Mouse (Mus musculus): ENCODE data around the gene Kncn. TPM values are rescaled to one million over a fixed set of nuclear protein-coding genes. Genes with fewer than 3 reads are reported as not detected.

The Kncn gene
- total and polyA plus RNA-seq, 2 experiments from 2014 or later, result 0.11 to 0.25 TPM

DNA sequence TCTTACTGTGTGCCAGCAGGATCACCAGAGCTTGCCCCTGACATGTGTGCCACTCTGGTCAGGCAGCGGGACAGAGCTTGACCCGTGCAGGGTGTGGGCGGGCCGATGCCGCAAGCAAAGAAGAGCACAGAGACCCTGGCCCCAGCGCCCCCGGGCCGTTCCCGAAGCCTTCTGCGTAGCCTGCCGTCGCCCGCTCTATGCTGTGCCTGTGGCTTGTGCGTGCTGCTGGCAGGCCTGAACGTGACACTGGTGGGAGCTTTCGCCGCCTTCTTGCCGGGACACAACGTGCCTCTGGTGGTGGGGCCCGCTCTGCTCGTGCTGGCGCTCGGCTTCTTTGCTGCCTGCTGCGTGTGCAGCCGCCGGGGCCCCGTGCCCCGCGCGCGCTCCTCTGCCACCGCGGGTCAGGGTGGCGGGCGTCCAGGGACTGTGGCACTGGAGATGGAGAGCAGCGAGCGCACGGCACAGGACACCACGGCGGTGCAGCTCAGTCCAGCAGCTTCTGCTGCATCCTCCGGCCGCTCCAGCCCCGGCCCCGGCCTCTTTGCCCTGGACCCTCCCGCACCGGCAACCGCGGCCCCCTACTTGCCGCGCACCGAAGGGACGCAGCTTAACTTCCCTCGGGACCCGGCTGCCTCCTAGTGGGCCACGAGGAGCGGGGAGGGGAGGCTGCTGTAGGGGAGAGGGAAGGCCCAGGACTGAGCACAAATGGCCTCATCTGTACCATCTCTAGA, 13.9 kb downstream of the Kncn start:
- peak; percentile 55 for ATAC-seq (ENCODE audit: low FRiP score)
- peak; percentile 17 for DNase-seq (ENCODE audit: low spot score)
- Histone ChIP-seq H3K36me3 (ENCODE audit: insufficient read depth, low read length) (no peaks in the 10 kb centered on the region), H3K4me3 (ENCODE audit: low read depth, low read length) (peak overlapping the region; percentile 40), H3K27ac (ENCODE audit: low read depth, low read length) (no peak overlapping the region), H3K9me3 (ENCODE audit: low read length) (no peaks in the 10 kb centered on the region), H3K4me1 (ENCODE audit: insufficient read depth, low read length) (no peaks in the 10 kb centered on the region), H3K9ac (replicated peaks; ENCODE audit: low read length, poor library complexity, severe bottlenecking) (0 out of 2 replicates have a peak overlapping the region, but pooled peaks have one; percentile 24), H3K27me3 (ENCODE audit: insufficient read depth, low read length) (peaks cover 14% of the 10 kb centered on the region; the same call in 1 of the 2 replicates), H3K4me2 (ENCODE audit: low read depth, low read length, poor library complexity, severe bottlenecking) (peak overlapping the region; percentile 87)
- peak; percentile 60 for TF ChIP-seq CTCF (IDR thresholded peaks at IDR 0.05)
- WGBS, result 1% methylated on average over 56 of the region's 56 CpGs

DNA sequence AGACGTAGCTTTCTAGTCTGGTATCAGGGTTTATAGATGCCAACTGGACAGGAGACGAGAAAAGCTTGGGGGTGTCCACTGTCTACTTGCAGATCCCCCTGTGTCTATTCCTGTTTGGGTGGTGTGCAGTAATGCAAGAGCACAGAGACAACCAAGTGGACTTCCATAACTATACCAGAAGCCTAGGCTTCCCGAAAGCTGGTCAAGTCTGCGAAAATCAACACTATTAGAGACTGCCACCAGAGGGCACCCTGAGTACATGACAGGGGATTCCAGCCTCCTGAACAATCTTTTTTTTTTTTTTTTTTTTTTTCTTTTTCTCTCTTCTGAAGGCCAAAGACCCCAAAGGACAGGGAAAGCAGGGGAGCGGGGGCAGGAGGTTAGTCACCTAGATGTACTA, 18.6 kb downstream of the Kncn start:
- peaks cover 26% of the 10 kb centered on the region for H3K27me3 ChIP-seq (ENCODE audit: insufficient read depth, low read length)
- H3K4me1 ChIP-seq (ENCODE audit: insufficient read depth, low read length), result no peaks in the 10 kb centered on the region
- no peak overlapping the region for H3K4me2 ChIP-seq (ENCODE audit: low read depth, low read length, poor library complexity, severe bottlenecking)
- H3K36me3 ChIP-seq (ENCODE audit: insufficient read depth, low read length), result no peaks in the 10 kb centered on the region
- TF ChIP-seq CTCF (IDR thresholded peaks at IDR 0.05), result peak; percentile 89
- H3K27ac ChIP-seq (ENCODE audit: low read depth, low read length), result no peak overlapping the region
- ATAC-seq (ENCODE audit: low FRiP score) (no peak), DNase-seq (ENCODE audit: low spot score) (peak; percentile 88)
- no peak overlapping the region for H3K4me3 ChIP-seq (ENCODE audit: low read depth, low read length)
- 22% methylated on average over 5 of the region's 5 CpGs for WGBS
- H3K9ac ChIP-seq (replicated peaks; ENCODE audit: low read length, poor library complexity, severe bottlenecking), result no peak overlapping the region
- no peaks in the 10 kb centered on the region for H3K9me3 ChIP-seq (ENCODE audit: low read length)

DNA sequence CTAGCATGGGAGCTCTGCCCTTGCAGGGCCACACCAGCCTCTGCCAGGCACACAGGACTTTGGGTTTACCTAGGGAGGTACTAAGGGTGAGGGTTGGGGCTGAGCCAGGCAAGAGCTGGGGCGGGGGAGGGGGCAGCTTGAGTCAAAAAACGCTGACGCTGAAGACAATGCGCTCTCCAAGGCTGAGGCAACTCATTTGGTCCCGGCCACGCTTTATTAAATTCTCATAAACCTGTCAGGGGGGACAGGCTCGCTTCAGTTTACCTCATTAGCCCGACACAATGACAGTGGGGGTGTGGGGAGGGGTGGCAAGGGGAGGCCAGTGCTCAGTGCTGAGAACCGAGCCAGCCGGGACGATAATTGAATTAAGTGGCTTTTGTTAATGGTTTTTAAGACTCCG, 20.2 kb downstream of the Kncn start:
- Histone ChIP-seq H3K27me3 (ENCODE audit: insufficient read depth, low read length) (peaks cover 30% of the 10 kb centered on the region), H3K4me1 (ENCODE audit: insufficient read depth, low read length) (no peaks in the 10 kb centered on the region), H3K4me2 (ENCODE audit: low read depth, low read length, poor library complexity, severe bottlenecking) (no peak overlapping the region), H3K9ac (replicated peaks; ENCODE audit: low read length, poor library complexity, severe bottlenecking) (no peak overlapping the region), H3K4me3 (ENCODE audit: low read depth, low read length) (no peak overlapping the region), H3K36me3 (ENCODE audit: insufficient read depth, low read length) (no peaks in the 10 kb centered on the region), H3K9me3 (ENCODE audit: low read length) (no peaks in the 10 kb centered on the region), H3K27ac (ENCODE audit: low read depth, low read length) (no peak overlapping the region)
- TF ChIP-seq CTCF (IDR thresholded peaks at IDR 0.05), result no peak
- DNase-seq (ENCODE audit: low spot score) (no peak), ATAC-seq (ENCODE audit: low FRiP score) (no peak)
- 13% methylated on average over 12 of the region's 12 CpGs for WGBS

DNA sequence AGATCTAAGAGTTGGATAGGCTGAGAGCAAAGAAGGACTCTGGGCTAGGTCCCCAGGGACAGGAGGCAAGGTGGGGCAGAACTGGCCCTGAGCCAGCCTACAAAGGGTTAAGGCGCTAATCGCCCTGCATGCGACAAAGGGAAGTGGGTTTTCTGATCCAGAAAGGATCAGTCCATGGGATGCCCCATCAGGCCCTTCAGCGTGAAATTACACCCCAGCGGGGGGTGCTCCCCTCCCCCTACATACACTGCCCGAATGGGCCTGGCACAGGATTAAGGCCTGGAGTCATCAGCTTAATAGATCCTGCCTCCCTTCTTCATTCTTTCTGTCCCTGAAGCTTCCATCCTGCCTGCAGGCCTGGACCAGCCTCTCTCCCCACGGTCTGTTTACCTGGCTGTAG, 21.5 kb downstream of the Kncn start:
- DNase-seq (ENCODE audit: low spot score), result peak; percentile 57
- Histone ChIP-seq H3K4me3 (ENCODE audit: low read depth, low read length) (no peak overlapping the region), H3K9ac (replicated peaks; ENCODE audit: low read length, poor library complexity, severe bottlenecking) (no peak overlapping the region), H3K4me1 (ENCODE audit: insufficient read depth, low read length) (no peaks in the 10 kb centered on the region), H3K36me3 (ENCODE audit: insufficient read depth, low read length) (no peaks in the 10 kb centered on the region), H3K27me3 (ENCODE audit: insufficient read depth, low read length) (peaks cover 27% of the 10 kb centered on the region), H3K27ac (ENCODE audit: low read depth, low read length) (no peak overlapping the region), H3K4me2 (ENCODE audit: low read depth, low read length, poor library complexity, severe bottlenecking) (no peak overlapping the region), H3K9me3 (ENCODE audit: low read length) (no peaks in the 10 kb centered on the region)
- no peak for ATAC-seq (ENCODE audit: low FRiP score)
- 7% methylated on average over 7 of the region's 7 CpGs for WGBS
- no peak for TF ChIP-seq CTCF (IDR thresholded peaks at IDR 0.05)

DNA sequence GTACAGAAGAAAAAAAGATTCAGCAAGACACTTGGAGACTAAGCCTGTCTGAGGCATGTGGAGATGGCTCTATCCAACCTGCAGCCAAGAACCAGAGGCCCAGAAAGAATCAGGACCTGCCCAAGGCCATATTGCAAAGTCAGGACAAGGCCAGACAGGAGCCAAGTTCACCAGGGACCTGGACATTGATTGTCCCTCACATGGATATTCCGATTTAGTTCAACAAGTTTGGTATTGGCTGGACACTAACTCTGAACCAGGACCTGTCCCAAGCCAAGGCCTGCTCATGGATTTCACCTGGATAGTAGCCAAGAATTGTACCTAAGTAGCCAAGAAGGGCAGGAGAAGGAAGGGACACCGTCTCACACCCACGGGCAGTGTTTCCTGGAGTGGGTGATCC, 22.6 kb downstream of the Kncn start:
- no peak for DNase-seq (ENCODE audit: low spot score)
- H3K4me3 ChIP-seq (ENCODE audit: low read depth, low read length), result no peak overlapping the region
- H3K4me1 ChIP-seq (ENCODE audit: insufficient read depth, low read length), result no peaks in the 10 kb centered on the region
- H3K4me2 ChIP-seq (ENCODE audit: low read depth, low read length, poor library complexity, severe bottlenecking), result no peak overlapping the region
- 86% methylated on average over 3 of the region's 3 CpGs for WGBS
- no peak overlapping the region for H3K9ac ChIP-seq (replicated peaks; ENCODE audit: low read length, poor library complexity, severe bottlenecking)
- H3K9me3 ChIP-seq (ENCODE audit: low read length), result no peaks in the 10 kb centered on the region
- no peak overlapping the region for H3K27ac ChIP-seq (ENCODE audit: low read depth, low read length)
- H3K36me3 ChIP-seq (ENCODE audit: insufficient read depth, low read length), result peaks cover 4% of the 10 kb centered on the region; the same call in 1 of the 2 replicates
- no peak for ATAC-seq (ENCODE audit: low FRiP score)
- no peak for TF ChIP-seq CTCF (IDR thresholded peaks at IDR 0.05)
- peaks cover 35% of the 10 kb centered on the region for H3K27me3 ChIP-seq (ENCODE audit: insufficient read depth, low read length)

DNA sequence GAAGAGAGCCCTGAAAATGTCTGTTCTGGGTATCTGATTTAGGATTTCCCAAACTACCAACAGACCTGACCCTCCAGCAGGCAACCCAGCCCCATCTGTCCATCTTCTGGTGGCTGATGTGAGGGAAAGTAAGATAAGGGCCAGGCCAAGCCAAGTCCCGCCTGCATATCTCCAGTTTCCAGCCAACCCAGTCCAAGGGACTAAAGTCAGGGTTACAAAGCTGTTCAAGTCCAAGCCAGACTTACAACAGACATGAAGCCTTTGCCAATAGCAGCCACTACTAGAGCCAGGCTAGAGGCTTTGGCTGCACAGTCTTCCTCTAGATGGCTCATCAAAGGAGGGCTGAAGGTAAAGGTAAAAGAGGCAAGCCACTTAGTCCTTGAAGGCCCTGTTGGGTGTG, 23.8 kb downstream of the Kncn start:
- H3K36me3 ChIP-seq (ENCODE audit: insufficient read depth, low read length), result peaks cover 7% of the 10 kb centered on the region; the same call in 1 of the 2 replicates
- no peak for TF ChIP-seq CTCF (IDR thresholded peaks at IDR 0.05)
- ATAC-seq (ENCODE audit: low FRiP score), result no peak
- H3K27ac ChIP-seq (ENCODE audit: low read depth, low read length), result no peak overlapping the region
- no peak overlapping the region for H3K4me2 ChIP-seq (ENCODE audit: low read depth, low read length, poor library complexity, severe bottlenecking)
- no peak overlapping the region for H3K4me3 ChIP-seq (ENCODE audit: low read depth, low read length)
- 86% methylated on average over 1 of the region's 1 CpGs for WGBS
- H3K27me3 ChIP-seq (ENCODE audit: insufficient read depth, low read length), result peaks cover 35% of the 10 kb centered on the region
- H3K9ac ChIP-seq (replicated peaks; ENCODE audit: low read length, poor library complexity, severe bottlenecking), result no peak overlapping the region
- H3K9me3 ChIP-seq (ENCODE audit: low read length), result no peaks in the 10 kb centered on the region
- no peaks in the 10 kb centered on the region for H3K4me1 ChIP-seq (ENCODE audit: insufficient read depth, low read length)
- no peak for DNase-seq (ENCODE audit: low spot score)

All from midbrain, postnatal 0 days (tissue).